Mouse (Mus musculus) lung, postnatal 0 days (tissue): Measurements from ENCODE around the gene Nelfb.

Experiments
- CTCF ChIP-seq: IDR thresholded peaks from 2 replicates; pipeline ENCODE4 v1.5.1; 2016; ENCODE audit warnings: antibody characterized with exemption, mild to moderate bottlenecking
- EP300 ChIP-seq: IDR thresholded peaks from 2 replicates; pipeline ENCODE4 v1.6.1; 2016; ENCODE audit warnings: antibody characterized with exemption, mild to moderate bottlenecking, control low read depth

- TF ChIP-seq CTCF (no peak), EP300 (no peak)
Measured at GRCm38 (mm10) chr2:25167481-25167880, 43.8 kb downstream of the Nelfb start.
